Mouse (Mus musculus) gastrocnemius, adult 2 months (tissue): ENCODE results near the gene Slc22a2. TPM values are rescaled to one million over a fixed set of nuclear protein-coding genes. Genes with fewer than 3 reads are reported as not detected.

Source experiments
- DNase-seq: peaks from one replicate; pipeline ENCODE4 v3.0.0; 2022
- H3K27ac ChIP-seq: fragments of 200-600 bp; 2 replicates; pipeline ENCODE4 v1.8.1; 2022; ENCODE audit warnings: mild to moderate bottlenecking
- H3K4me3 ChIP-seq: fragments of 200-600 bp; 2 replicates; pipeline ENCODE4 v1.8.1; 2022; ENCODE audit warnings: mild to moderate bottlenecking, moderate library complexity
- CTCF ChIP-seq: fragments of 200-600 bp; IDR thresholded peaks from 2 replicates; pipeline ENCODE4 v1.8.1; 2022; ENCODE audit warnings: antibody characterized with exemption, mild to moderate bottlenecking, moderate library complexity
- intact Hi-C: fragments of 180-260 bp; cut with DNase I; formaldehyde crosslinking; loops from one replicate; pipeline ENCODE4 v1.15.1; 2025
- total RNA-seq, 2 experiments: library from RNA; stranded (reverse); gene quantifications; 2 replicates each; pipeline ENCODE4 v1.2.3; 2021

The Slc22a2 gene
- total RNA-seq, 2 experiments from 2014 or later, result not detected

DNA sequence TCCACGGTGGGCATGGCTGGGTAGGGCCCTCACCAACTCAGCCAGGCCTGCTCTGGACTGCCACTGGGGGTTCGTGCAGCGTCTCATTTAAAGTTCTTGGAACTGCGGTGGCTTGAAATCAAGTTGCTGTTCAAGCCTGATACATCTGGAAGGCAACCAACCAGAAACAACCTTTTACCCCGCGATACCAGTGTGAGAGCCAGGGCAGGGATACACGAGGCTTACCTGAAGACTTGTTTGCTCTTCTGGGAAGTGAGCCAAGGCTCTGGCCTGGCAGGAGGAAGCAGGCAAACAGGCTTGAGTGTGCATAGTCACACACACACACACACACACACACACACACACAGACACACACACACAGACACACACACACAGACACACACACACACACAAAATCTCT, 91.7 kb downstream of the Slc22a2 start, which contains the start of gene Slc22a1:
Slc22a1 (minus strand) TSS at position 184 of the 400 bp plus-strand sequence.
- no peak within 1 kb of the TSS for H3K4me3 ChIP-seq

GRCm38 (mm10) chr17:12677139-12677538, 93.2 kb downstream of the Slc22a2 start:
- no peak for DNase-seq
- H3K27ac ChIP-seq, result no peak overlapping the region
- TF ChIP-seq CTCF, result no peak
- H3K4me3 ChIP-seq, result no peak overlapping the region
- intact Hi-C loops, result no loop called here

More for the DNA sequence above, 91.7 kb downstream of the Slc22a2 start, which contains the start of gene Slc22a1:
- H3K27ac ChIP-seq, result no peak within 1 kb of the TSS
- TF ChIP-seq CTCF, result no peak
- intact Hi-C loops, result no loop called here
- DNase-seq, result no peak

Other genes starting within 250 kb of the Slc22a2 start
- not detected for gene Plg, start 205.5 kb upstream of the Slc22a2 start, total RNA-seq
- 1 to 10 TPM; 2.0 to 2.1 TPM for gene Slc22a3, start 76.4 kb upstream of the Slc22a2 start, total RNA-seq
- under 1 TPM in 1 of 2 experiments, not detected in 1; 0.42 TPM for gene Slc22a1, start 91.7 kb downstream of the Slc22a2 start, total RNA-seq
- gene Igf2r, start 185.5 kb downstream of the Slc22a2 start, total RNA-seq, result 10 to 100 TPM; 36.9 to 46.7 TPM